Mouse (Mus musculus) hindbrain, embryonic 11.5 days (tissue): ENCODE measurements around the gene Scn3a. TPM values are rescaled to one million over a fixed set of nuclear protein-coding genes. Genes with fewer than 3 reads are reported as not detected.
"Not testable (repeated sequence)": the region's sequence is repeated elsewhere in the genome, so short reads cannot be mapped to it uniquely, and the experiment has no call there.

Source experiments
- ATAC-seq: fragments of 200-750 bp; cut with Nextera tagmentation; 2 replicates; pipeline ENCODE4 v1.8.0; 2017; ENCODE audit warnings: mild to moderate bottlenecking, moderate TSS enrichment, moderate library complexity; ENCODE audit not compliant: low FRiP score
- DNase-seq: peaks from one replicate; pipeline ENCODE4 v3.0.0-alpha.2; 2015; ENCODE audit warnings: low spot score
- H3K27ac ChIP-seq: fragments of 300-500 bp; sonication (generic); 2 replicates; pipeline ENCODE4 v1.5.1; 2014; ENCODE audit warnings: mild to moderate bottlenecking, low read depth, low read length
- H3K27me3 ChIP-seq: fragments of 300-500 bp; sonication (generic); 2 replicates; pipeline ENCODE4 v1.6.1; 2014; ENCODE audit warnings: mild to moderate bottlenecking, low read length, moderate library complexity, mixed read lengths; ENCODE audit not compliant: control insufficient read depth, insufficient read depth
- H3K36me3 ChIP-seq: fragments of 300-500 bp; sonication (generic); 2 replicates; pipeline ENCODE4 v1.6.1; 2014; ENCODE audit warnings: mild to moderate bottlenecking, low read length, moderate library complexity, mixed read lengths; ENCODE audit not compliant: control insufficient read depth, insufficient read depth
- H3K4me1 ChIP-seq: fragments of 300-500 bp; sonication (generic); replicated peaks from 2 replicates; pipeline ENCODE4 v1.6.1; 2014; ENCODE audit warnings: low read length, mixed read lengths; ENCODE audit not compliant: control insufficient read depth, insufficient read depth
- H3K4me2 ChIP-seq: fragments of 300-500 bp; sonication (generic); replicated peaks from 2 replicates; pipeline ENCODE4 v1.6.1; 2014; ENCODE audit warnings: mild to moderate bottlenecking, low read depth, low read length
- H3K4me3 ChIP-seq: fragments of 300-500 bp; sonication (generic); 2 replicates; pipeline ENCODE4 v1.5.1; 2014; ENCODE audit warnings: low read depth, low read length
- H3K9ac ChIP-seq: fragments of 300-500 bp; sonication (generic); 2 replicates; pipeline ENCODE4 v1.6.1; 2014; ENCODE audit warnings: low read depth, low read length
- H3K9me3 ChIP-seq: fragments of 300-500 bp; sonication (generic); 2 replicates; pipeline ENCODE4 v1.6.1; 2016; ENCODE audit warnings: low read length; ENCODE audit not compliant: control insufficient read depth
- WGBS: fragments of 180-500 bp; shearing (Covaris S2); extraction: QIAGEN DNeasy Blood & Tissue Kit; methylation state at CpG from one replicate; pipeline ENCODE4 v1.1.7; 2014; 5-methylcytosine and 5-hydroxymethylcytosine counted together
- polyA plus RNA-seq: library from polyadenylated mRNA; unstranded; fragments of >200 nt; fragmentation: Nextera tagmentation; extraction: Ambion mirVana; gene quantifications from 2 replicates; pipeline ENCODE4 v1.2.1, GENCODE M21; 2014

Gene Scn3a
- polyA plus RNA-seq, 1 experiment from 2014 or later, result 34.4 TPM

DNA sequence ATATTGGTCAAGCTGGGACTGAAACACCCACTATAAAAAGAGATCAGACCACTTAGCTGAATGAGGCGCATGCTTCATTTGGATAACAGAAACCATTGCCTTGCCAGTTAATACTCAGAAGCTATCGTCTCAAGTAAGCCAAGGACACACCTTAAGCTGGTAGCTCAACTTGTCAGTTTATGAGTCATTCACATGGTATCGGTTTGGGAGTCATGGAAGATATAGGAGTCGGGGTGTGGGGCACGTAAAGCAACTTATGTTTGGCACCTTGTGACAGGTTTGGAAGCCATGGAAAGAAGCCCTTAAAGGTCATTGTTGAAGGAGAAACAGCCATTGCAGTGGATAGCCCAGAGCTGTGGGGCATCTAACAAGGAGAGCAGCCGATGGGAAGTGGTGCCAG is 113.7 kb downstream of the Scn3a start:
- Histone ChIP-seq H3K4me1 (no peaks in the 10 kb centered on the region), H3K9me3 (no peaks in the 10 kb centered on the region), H3K36me3 (no peaks in the 10 kb centered on the region), H3K27me3 (no peaks in the 10 kb centered on the region), H3K27ac (no peak overlapping the region), H3K4me2 (no peak overlapping the region), H3K9ac (no peak overlapping the region), H3K4me3 (no peak overlapping the region)
- ATAC-seq (no peak), DNase-seq (no peak)
- 94% methylated on average over 6 of the region's 6 CpGs for WGBS

DNA sequence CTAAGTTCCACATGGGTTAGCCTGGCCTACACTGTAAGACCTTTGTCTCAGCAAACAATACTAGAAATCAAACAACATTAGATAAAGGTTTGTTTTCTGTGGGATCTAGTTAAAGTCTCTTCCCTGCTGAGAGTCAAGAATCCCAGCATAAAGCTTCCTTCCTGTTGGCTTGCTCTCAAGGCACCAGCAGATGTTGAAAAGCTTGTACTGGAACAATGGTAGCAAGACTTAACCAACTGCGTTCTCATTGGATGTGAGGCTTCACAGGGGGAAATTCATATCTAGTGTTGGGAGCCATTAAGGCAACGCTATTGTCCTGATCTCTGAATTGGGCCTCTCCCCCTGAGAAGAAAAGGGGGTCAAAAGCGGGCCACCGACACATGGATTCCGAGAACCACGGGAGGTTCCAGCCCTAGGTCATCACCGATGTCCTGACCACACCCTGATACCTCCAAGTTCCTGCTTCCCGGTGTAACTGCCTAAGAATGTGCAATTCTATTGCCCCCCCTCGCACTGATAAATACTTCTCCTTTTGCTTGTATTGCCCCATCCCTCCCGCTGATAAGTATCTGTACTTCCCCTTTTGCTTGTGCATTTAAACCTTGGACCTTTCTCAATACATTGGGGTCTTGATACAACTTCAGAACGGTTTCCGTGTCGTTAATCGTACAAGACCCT is 115.9 kb downstream of the Scn3a start:
- H3K9ac ChIP-seq, H3K36me3 ChIP-seq, H3K4me3 ChIP-seq, H3K27ac ChIP-seq, H3K9me3 ChIP-seq, H3K27me3 ChIP-seq, DNase-seq, ATAC-seq, H3K4me1 ChIP-seq, H3K4me2 ChIP-seq: not testable (repeated sequence)
- WGBS, result 91% methylated on average over 13 of the region's 14 CpGs

DNA sequence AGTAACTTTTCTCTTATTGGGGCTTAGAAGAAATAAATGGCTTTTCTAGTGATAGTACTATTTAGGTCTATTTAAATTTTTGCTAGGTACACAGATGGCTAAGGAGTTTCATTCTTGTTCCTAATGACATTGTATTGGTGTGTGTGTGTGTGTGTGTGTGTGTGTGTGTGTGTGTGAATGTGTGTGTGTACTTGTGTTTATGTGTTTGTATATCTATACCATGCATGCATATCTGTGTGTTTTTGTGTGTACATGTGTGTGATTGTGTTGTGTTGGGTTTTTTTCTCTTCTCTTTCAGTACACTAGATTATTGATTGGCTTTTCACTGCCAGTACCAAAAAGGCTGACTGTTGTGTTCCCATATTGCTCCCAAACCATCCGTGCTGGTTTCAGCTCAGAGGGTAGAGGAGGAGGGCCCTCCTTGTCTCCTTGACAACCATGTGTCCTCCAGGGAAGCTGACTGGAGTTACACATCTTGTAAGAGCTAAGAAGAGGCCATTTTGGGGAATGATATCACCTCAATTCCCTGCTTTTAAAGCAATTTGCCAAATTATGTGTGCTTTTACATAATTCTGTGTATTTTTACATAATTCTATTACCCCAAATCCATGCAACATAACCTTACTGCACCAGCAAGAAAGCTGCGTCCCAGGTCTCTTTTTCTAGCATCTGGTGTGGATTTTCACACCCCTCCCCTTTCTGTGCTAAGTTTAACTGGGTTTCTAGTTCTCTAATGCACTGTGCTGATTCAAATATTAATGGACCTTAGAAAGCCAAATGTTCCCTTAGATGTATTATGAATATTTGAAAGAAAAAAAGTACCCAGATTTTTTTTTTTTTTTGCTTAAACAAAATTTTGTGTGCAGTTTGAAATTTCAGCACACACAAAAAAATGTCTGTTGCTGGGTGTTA is 116.7 kb downstream of the Scn3a start:
- H3K4me2 ChIP-seq, result no peak overlapping the region
- ATAC-seq, result no peak; the same call in 1 of the 2 replicates
- H3K27ac ChIP-seq, result no peak overlapping the region
- H3K4me3 ChIP-seq, result no peak overlapping the region
- H3K4me1 ChIP-seq, result no peaks in the 10 kb centered on the region
- no peaks in the 10 kb centered on the region for H3K36me3 ChIP-seq
- no peaks in the 10 kb centered on the region for H3K9me3 ChIP-seq
- 43% methylated on average over 2 of the region's 2 CpGs for WGBS
- peak; percentile 46 for DNase-seq
- H3K27me3 ChIP-seq, result no peaks in the 10 kb centered on the region
- H3K9ac ChIP-seq, result no peak overlapping the region

DNA sequence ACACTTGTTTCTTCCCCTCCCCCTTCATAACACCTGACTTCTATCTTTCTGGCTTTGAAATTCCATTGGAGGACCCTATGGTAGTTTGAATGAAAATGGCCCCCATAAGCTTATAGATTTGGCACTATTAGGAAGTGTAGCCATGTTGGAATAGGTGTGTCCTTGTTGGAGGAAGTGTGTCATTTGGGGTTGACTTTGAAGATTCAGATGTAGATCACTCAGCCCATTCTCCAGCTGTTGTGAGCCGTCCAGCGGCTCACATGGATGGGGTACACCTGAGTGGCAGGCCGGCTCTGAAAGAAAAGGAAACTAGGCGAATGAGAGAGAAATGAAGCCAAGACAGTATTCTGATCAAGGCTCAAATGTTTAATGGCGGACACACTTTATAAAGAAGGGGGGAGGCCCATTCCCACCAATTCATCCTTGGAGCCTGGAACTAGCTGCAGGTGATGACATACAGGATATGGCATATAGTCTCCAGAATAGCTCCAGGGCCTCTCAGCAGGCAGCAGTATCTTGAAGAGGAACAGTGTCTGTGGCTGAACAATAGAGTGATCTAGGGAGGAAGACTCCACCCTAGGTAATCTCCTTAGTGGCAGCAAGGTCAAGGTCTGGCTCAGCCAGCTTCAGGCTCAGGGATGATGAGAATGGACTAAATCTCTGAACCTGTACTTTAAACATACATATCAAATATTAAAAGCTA is 118.2 kb downstream of the Scn3a start:
- DNase-seq (no peak), ATAC-seq (no peak)
- no peaks in the 10 kb centered on the region for H3K27me3 ChIP-seq
- no peak overlapping the region for H3K9ac ChIP-seq
- no peak overlapping the region for H3K27ac ChIP-seq
- H3K36me3 ChIP-seq, result no peaks in the 10 kb centered on the region
- 91% methylated on average over 5 of the region's 5 CpGs for WGBS
- H3K9me3 ChIP-seq, result no peaks in the 10 kb centered on the region
- no peak overlapping the region for H3K4me2 ChIP-seq
- H3K4me3 ChIP-seq, result no peak overlapping the region
- H3K4me1 ChIP-seq, result no peaks in the 10 kb centered on the region

DNA sequence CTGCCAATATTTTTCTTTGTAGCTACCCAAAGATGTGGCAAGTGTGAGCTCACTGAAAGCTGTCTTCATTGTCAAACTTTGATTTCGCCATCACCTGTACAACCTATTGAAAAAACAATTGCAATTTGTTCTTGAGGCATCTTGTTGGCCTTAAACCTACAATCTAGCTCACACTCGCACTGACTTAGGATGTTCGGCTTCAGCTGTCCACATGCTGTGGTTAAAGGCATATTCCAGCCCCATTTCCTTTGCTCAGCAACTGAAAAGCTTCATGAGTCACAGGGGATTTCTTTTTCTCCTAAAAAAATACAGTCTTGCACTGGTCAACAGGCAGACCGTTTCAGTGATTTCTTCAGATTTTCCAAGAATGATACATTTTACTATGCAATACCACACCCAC is 124.3 kb downstream of the Scn3a start:
- Histone ChIP-seq H3K4me1 (no peaks in the 10 kb centered on the region), H3K27me3 (no peaks in the 10 kb centered on the region), H3K4me3 (no peak overlapping the region), H3K9me3 (no peaks in the 10 kb centered on the region), H3K9ac (no peak overlapping the region), H3K27ac (no peak overlapping the region), H3K36me3 (no peaks in the 10 kb centered on the region), H3K4me2 (no peak overlapping the region)
- DNase-seq, result no peak
- ATAC-seq, result no peak
- 89% methylated on average over 4 of the region's 4 CpGs for WGBS

DNA sequence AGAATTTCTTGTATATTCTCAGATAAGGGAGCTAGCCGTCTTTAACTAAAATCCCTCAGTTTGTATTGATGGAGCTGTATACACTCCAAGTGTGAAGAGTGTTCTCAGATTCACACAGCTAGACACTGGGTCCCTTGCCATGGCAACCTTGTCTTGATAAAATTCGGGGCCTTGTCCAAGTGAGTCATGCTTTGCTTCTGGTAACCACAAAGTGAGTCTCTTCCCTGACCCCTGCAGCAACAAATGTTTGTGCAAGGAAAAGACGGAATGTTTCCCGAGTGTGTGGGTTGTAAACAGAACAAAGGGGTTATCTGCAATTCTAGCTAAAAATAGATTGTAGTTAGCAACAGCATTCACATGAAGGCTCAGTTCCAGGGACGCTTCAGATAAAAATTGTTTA is 125.9 kb downstream of the Scn3a start:
- no peaks in the 10 kb centered on the region for H3K27me3 ChIP-seq
- H3K4me2 ChIP-seq, result no peak overlapping the region
- ATAC-seq (no peak), DNase-seq (no peak)
- WGBS, result 64% methylated on average over 5 of the region's 5 CpGs
- H3K27ac ChIP-seq, result no peak overlapping the region
- no peaks in the 10 kb centered on the region for H3K9me3 ChIP-seq
- H3K9ac ChIP-seq, result no peak overlapping the region
- no peaks in the 10 kb centered on the region for H3K36me3 ChIP-seq
- H3K4me3 ChIP-seq, result no peak overlapping the region
- H3K4me1 ChIP-seq, result no peaks in the 10 kb centered on the region

DNA sequence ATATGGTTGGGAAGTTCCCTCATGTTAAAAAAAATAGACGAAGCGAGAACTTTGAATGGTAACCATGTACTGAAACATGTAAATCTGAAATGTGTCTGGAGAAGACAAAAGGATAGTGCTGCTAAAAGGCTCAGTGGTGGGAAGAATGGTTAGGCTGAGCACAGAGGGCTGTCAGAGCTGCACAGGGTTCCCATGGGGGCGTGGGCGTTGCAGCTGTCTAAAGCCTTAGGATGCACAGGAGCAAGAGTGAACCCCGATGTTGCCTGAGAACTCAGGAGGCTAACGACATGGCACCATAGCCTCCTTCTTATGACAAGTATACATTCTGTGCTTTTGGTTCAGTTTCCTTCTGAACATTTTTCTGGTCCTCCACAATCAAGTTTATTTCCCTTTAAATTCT is 126.3 kb downstream of the Scn3a start:
- H3K27ac ChIP-seq, result no peak overlapping the region
- H3K9ac ChIP-seq, result no peak overlapping the region
- ATAC-seq (peak; percentile 51; the same call in 1 of the 2 replicates), DNase-seq (peak; percentile 41)
- no peaks in the 10 kb centered on the region for H3K9me3 ChIP-seq
- H3K4me3 ChIP-seq, result no peak overlapping the region
- no peaks in the 10 kb centered on the region for H3K4me1 ChIP-seq
- H3K4me2 ChIP-seq, result no peak overlapping the region
- WGBS, result 69% methylated on average over 6 of the region's 6 CpGs
- H3K27me3 ChIP-seq, result no peaks in the 10 kb centered on the region
- no peaks in the 10 kb centered on the region for H3K36me3 ChIP-seq

DNA sequence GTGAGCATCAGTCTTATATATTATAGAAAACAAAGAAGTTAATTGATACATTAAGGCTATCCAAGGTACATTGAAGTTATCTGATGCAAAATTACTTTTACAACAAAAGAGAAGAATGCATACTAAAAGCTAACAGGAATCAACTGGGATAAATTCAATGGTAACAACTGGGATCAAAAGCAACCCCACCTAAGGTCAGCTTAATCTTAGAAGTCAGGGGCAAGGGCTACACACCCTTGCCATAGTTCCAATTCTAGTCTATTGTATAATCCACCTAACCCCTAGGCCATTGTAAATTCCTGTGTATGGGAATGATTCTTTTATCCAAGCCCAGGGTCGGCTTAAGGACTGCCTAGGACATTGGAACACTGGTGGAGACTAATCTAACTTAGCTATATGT is 130.5 kb downstream of the Scn3a start:
- DNase-seq, result no peak
- Histone ChIP-seq H3K4me3 (no peak overlapping the region), H3K36me3 (no peaks in the 10 kb centered on the region), H3K9ac (no peak overlapping the region), H3K4me2 (no peak overlapping the region), H3K9me3 (no peaks in the 10 kb centered on the region), H3K27me3 (no peaks in the 10 kb centered on the region), H3K4me1 (no peaks in the 10 kb centered on the region), H3K27ac (no peak overlapping the region)
- 91% methylated on average over 1 of the region's 1 CpGs for WGBS
- no peak for ATAC-seq
